Mouse (Mus musculus) spleen, adult 2 months (tissue): ENCODE measurements around the gene Tmem182. TPM values are rescaled to one million over a fixed set of nuclear protein-coding genes. Genes with fewer than 3 reads are reported as not detected.

ENCODE experiments used
- DNase-seq, 2 experiments: peaks; one replicate each; pipeline versions ENCODE4 v3.0.0 to v3.0.0-alpha.2; 2012 to 2021; ENCODE audit warnings: low spot score in 2 of 2, low read depth in 1 of 2
- H3K27ac ChIP-seq: fragments of 200-500 bp; 2 replicates; pipeline ENCODE4 v1.5.1; 2012; ENCODE audit warnings: low read length, inconsistent platforms; ENCODE audit not compliant: insufficient read depth
- H3K27me3 ChIP-seq: fragments of 200-500 bp; 2 replicates; pipeline ENCODE4 v1.6.1; 2012; ENCODE audit warnings: mild to moderate bottlenecking, moderate library complexity, low read length, inconsistent platforms; ENCODE audit not compliant: control insufficient read depth, insufficient read depth
- H3K36me3 ChIP-seq: fragments of 200-500 bp; 2 replicates; pipeline ENCODE4 v1.6.1; 2012; ENCODE audit warnings: mild to moderate bottlenecking, low read length, inconsistent platforms; ENCODE audit not compliant: control insufficient read depth, insufficient read depth
- H3K4me1 ChIP-seq: fragments of 200-500 bp; 2 replicates; pipeline ENCODE4 v1.6.1; 2011; ENCODE audit warnings: inconsistent platforms; ENCODE audit not compliant: control insufficient read depth, insufficient read depth, insufficient read length
- H3K4me3 ChIP-seq: fragments of 200-500 bp; 2 replicates; pipeline ENCODE4 v1.5.1; 2011; ENCODE audit warnings: mild to moderate bottlenecking, inconsistent platforms; ENCODE audit not compliant: insufficient read depth, insufficient read length; ENCODE audit errors: extremely low read depth
- CTCF ChIP-seq: fragments of 200-500 bp; IDR thresholded peaks from 2 replicates; pipeline ENCODE4 v1.5.1; 2011; ENCODE audit warnings: mild to moderate bottlenecking, inconsistent platforms; ENCODE audit not compliant: insufficient read depth, insufficient read length, insufficient replicate concordance; ENCODE audit errors: extremely low read depth
- POLR2A ChIP-seq: fragments of 200-500 bp; IDR thresholded peaks from 2 replicates; pipeline ENCODE4 v1.6.1; 2011; ENCODE audit warnings: low read depth, low read length, inconsistent platforms
- WGBS: fragments of 180-500 bp; shearing (Covaris S2); methylation state at CpG from one replicate; pipeline ENCODE4 v1.1.7; 2018; 5-methylcytosine and 5-hydroxymethylcytosine counted together
- polyA plus RNA-seq: library from polyadenylated mRNA; depleted of rRNA; stranded (reverse); fragments of >200 nt; gene quantifications from 2 replicates; pipeline ENCODE4 v1.2.3, GENCODE M21; 2012

Tmem182 gene
- polyA plus RNA-seq, 1 experiment: 0.07 TPM

DNA sequence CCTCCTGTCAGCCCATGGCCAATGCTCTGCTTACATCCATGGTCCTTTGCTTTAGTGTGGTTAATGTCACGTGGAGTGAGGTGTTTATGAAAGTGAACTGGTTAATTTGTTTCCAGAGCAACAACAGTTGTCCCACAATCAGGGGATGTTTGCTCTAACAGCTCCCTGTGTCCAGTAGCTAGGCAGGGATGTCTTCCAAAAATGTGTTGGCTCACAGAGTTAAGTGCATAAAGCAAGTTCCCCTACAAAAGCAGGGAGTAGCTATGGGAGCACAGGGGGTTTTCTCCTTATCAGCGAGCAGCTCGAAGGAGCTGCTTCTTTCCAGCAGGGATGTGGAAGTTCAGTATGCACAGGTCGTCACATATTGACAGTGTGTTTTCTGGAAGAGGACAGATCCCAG, 19.1 kb downstream of the Tmem182 start:
- Histone ChIP-seq H3K27ac (no peak overlapping the region), H3K27me3 (no peaks in the 10 kb centered on the region), H3K4me3 (no peak overlapping the region), H3K36me3 (no peaks in the 10 kb centered on the region), H3K4me1 (no peaks in the 10 kb centered on the region)
- WGBS: 77% methylated on average over 4 of the region's 4 CpGs
- no peak for DNase-seq
- no peak for TF ChIP-seq POLR2A
- no peak for TF ChIP-seq CTCF

GRCm38 (mm10) chr1:40824936-40825335, 19.5 kb downstream of the Tmem182 start:
- WGBS: 83% methylated on average over 8 of the region's 8 CpGs
- TF ChIP-seq CTCF (no peak), POLR2A (no peak)
- no peaks in the 10 kb centered on the region for H3K27me3 ChIP-seq
- DNase-seq: no peak
- H3K4me1 ChIP-seq: no peaks in the 10 kb centered on the region
- H3K36me3 ChIP-seq: no peaks in the 10 kb centered on the region
- H3K4me3 ChIP-seq: no peak overlapping the region
- H3K27ac ChIP-seq: no peak overlapping the region

DNA sequence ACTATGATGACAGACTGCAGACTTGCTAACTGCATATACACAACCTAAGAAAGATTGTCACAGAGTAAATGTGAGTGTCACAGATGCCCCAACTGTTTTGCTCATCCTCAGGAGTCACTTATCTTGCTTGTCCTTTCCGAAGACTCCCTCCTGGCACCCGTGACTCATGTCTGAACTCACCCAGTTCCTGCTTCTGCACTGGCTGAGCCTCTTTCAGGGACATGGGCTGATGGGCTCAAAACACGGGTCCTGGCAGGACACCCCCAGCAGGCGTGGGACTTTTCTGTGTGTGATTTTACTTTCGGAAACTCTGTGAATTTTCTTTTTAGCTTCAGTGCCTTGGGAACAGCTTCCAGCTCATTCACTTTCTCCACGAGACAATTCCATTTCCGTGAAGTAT, 20.4 kb downstream of the Tmem182 start:
- Histone ChIP-seq H3K4me3 (no peak overlapping the region), H3K27ac (no peak overlapping the region), H3K36me3 (no peaks in the 10 kb centered on the region), H3K4me1 (no peaks in the 10 kb centered on the region), H3K27me3 (no peaks in the 10 kb centered on the region)
- DNase-seq: no peak
- no peak for TF ChIP-seq POLR2A
- TF ChIP-seq CTCF: no peak
- WGBS: 80% methylated on average over 7 of the region's 7 CpGs

DNA sequence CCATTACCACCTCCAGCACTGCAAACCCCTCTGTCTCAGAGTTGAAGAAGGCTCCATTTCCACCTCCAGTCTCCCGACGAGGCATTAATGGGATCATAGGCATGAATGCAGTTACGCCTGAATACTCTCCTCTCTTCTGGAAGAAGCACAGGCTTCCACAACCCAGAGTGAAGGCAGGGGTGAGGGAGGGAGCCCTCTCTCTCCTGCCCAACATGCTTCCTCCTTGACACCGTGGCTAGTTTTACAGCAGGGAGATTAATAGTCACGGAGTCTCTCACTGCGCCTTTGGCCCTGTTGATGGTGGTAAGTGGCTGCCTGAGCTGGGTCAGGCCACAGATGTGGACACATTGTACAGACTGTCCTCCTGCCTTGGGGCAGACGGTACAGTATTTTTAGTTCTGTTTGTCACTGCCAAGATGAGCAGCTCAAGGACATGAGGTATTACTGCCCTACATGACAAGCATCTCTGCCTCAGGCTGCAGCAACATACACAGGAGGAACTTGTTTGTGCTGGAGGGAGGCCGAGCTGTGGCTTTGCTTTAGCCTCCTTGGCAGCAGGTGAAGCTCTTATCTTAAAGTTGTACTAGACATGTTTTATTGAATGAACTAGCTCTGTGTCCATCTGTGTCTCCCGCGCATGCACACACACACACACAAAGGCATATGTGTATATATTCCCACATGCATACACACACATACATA, 24.0 kb downstream of the Tmem182 start:
- no peak for DNase-seq
- Histone ChIP-seq H3K27ac (no peak overlapping the region), H3K4me1 (no peaks in the 10 kb centered on the region), H3K27me3 (no peaks in the 10 kb centered on the region), H3K36me3 (no peaks in the 10 kb centered on the region), H3K4me3 (no peak overlapping the region)
- TF ChIP-seq CTCF (no peak), POLR2A (no peak)
- 60% methylated on average over 10 of the region's 10 CpGs for WGBS

DNA sequence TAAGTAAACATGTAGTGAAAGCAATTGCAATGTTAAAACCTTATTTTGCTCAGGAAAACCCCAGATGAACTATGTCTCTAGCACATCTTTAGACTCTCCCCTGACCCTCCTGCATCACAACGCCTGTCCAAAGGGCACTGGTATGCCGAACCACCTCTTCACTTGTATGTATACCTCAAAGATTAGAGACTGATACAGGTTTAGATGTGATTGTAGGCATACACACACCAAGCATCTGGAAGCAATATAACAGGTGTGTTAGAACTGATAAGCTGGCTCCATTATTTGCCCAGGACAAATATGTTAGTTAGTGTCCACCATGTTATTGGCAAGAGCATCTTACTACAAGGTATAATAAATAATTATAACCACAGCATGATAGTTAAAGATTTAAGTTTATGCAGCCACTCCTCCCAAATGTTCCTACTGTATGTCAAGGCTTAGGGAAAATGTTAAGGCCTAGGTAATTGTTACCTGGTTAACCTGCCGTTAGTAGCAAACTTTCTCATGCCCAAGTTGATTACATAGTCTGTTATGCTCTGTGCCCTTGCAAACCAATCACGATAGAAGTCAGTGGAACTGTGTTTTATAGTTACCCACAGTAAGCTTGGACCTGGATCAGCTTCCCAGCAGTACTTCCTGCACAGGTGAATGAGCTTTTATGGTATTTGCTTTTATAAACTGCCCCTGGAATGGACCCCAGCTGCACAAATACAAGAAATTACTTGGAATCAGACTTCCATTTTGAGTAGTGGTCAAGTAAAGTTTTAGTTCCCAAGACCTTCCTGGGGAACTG, 25.5 kb downstream of the Tmem182 start:
- no peaks in the 10 kb centered on the region for H3K4me1 ChIP-seq
- H3K27me3 ChIP-seq: no peaks in the 10 kb centered on the region
- WGBS: 91% methylated on average over 4 of the region's 4 CpGs
- no peaks in the 10 kb centered on the region for H3K36me3 ChIP-seq
- H3K27ac ChIP-seq: no peak overlapping the region
- TF ChIP-seq POLR2A: no peak
- TF ChIP-seq CTCF: no peak
- DNase-seq: no peak
- H3K4me3 ChIP-seq: no peak overlapping the region

DNA sequence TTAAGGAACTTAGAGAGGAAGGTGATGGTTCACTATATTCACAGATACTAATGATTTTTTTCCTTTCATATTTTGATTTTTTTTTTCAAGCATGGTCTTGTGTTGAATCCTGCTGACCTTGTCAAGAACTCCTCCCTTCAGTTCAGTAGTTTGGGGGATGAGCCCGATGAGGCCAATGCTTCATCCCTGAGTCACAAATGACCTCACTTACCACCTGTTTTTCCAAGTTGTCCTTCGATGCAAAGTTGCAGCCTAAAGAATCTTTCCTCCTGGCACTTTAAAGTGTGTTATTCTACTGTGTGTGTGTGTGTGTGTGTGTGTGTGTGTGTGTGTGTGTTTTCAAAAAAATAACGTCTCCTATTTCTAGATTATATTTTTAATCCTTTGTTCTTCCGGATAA, 30.1 kb downstream of the Tmem182 start:
- TF ChIP-seq CTCF: no peak
- no peak for TF ChIP-seq POLR2A
- no peak overlapping the region for H3K4me3 ChIP-seq
- WGBS: 82% methylated on average over 4 of the region's 4 CpGs
- no peak for DNase-seq
- H3K4me1 ChIP-seq: no peaks in the 10 kb centered on the region
- H3K27me3 ChIP-seq: no peaks in the 10 kb centered on the region
- no peaks in the 10 kb centered on the region for H3K36me3 ChIP-seq
- no peak overlapping the region for H3K27ac ChIP-seq

GRCm38 (mm10) chr1:40840605-40841004, 35.2 kb downstream of the Tmem182 start:
- Histone ChIP-seq H3K27me3 (no peaks in the 10 kb centered on the region), H3K4me1 (no peaks in the 10 kb centered on the region), H3K36me3 (no peaks in the 10 kb centered on the region), H3K4me3 (no peak overlapping the region), H3K27ac (no peak overlapping the region)
- no peak for DNase-seq
- 88% methylated on average over 8 of the region's 8 CpGs for WGBS
- TF ChIP-seq POLR2A (no peak), CTCF (no peak)
